Mouse (Mus musculus): ENCODE data around the gene Nfkb2.

GRCm38 (mm10) chr19:46350168-46350932 is 46.2 kb downstream of the Nfkb2 start, which contains the start of gene 2310034G01Rik:
- no peak for TF ChIP-seq CTCF (IDR thresholded peaks at IDR 0.05; ENCODE audit: borderline replicate concordance, control insufficient read depth, extremely low read depth, insufficient read depth, low read length, poor library complexity)
- TF ChIP-seq POLR2A (IDR thresholded peaks at IDR 0.05; ENCODE audit: control insufficient read depth, extremely low read depth, insufficient read depth, low read length, poor library complexity), result no peak

All from thymus, adult 2 months (tissue).